Comparison of ENCODE assay signal across 8 mouse cellular contexts in genomic region chr19:6975537-6976521, GRCm38 (mm10). TPM values are rescaled to one million over a fixed set of nuclear protein-coding genes. Genes with fewer than 3 reads are reported as not detected.
A peak's percentile ranks its signal among the peaks of the same experiment; 100 is the strongest.
DNase-seq lines count a peak whose midpoint lies in the region; ATAC-seq and TF ChIP-seq lines count a peak whose summit lies in the region.

Gene Plcb3, minus strand, starts transcription at chr19:6976470.

- peaks cover 7% of the 10 kb centered on the region; the same call in 1 of the 2 replicates for H3K4me1 ChIP-seq in intestine, postnatal 0 days (replicated peaks; ENCODE audit: control insufficient read depth, insufficient read depth, low read length)
- H3K4me1 ChIP-seq in limb, embryonic 13.5 days, result peaks cover 55% of the 10 kb centered on the region
- peaks cover 47% of the 10 kb centered on the region for H3K4me1 ChIP-seq in midbrain, embryonic 13.5 days (replicated peaks)
- peaks cover 55% of the 10 kb centered on the region for H3K4me1 ChIP-seq in stomach, embryonic 16.5 days (ENCODE audit: control insufficient read depth, insufficient read depth, low read length)

- peak; percentile 77 to 85 for DNase-seq in frontal cortex, postnatal 10 days (ENCODE audit: low spot score in 2 of 2)
- peak; percentile 52 to 54 for DNase-seq in cerebellum, postnatal 25 days
- DNase-seq in gonadal fat pad, adult 2 months (ENCODE audit: low read depth), result no peak

- peak; percentile 63 for TF ChIP-seq CTCF in intestine, postnatal 0 days (IDR thresholded peaks at IDR 0.05; ENCODE audit: low read depth)

- H3K27me3 ChIP-seq in intestine, postnatal 0 days (replicated peaks; ENCODE audit: control insufficient read depth, insufficient read depth, low read length), result no peaks in the 10 kb centered on the region
- no peaks in the 10 kb centered on the region for H3K27me3 ChIP-seq in limb, embryonic 13.5 days
- H3K27me3 ChIP-seq in midbrain, embryonic 13.5 days, result peaks cover 9% of the 10 kb centered on the region
- H3K27me3 ChIP-seq in stomach, embryonic 16.5 days (ENCODE audit: control insufficient read depth, insufficient read depth, low read length), result no peaks in the 10 kb centered on the region

- ATAC-seq in frontal cortex, adult (ENCODE audit: low TSS enrichment), result no peak
- ATAC-seq in intestine, postnatal 0 days, result no peak
- no peak for ATAC-seq in limb, embryonic 13.5 days (ENCODE audit: low FRiP score, low read depth)
- peak; percentile 1; the same call in 1 of the 2 replicates for ATAC-seq in midbrain, embryonic 13.5 days
- ATAC-seq in stomach, embryonic 16.5 days (ENCODE audit: insufficient read depth, low FRiP score), result no peak

- peak within 1 kb of the TSS; percentile 59 for H3K4me3 ChIP-seq in intestine, postnatal 0 days (ENCODE audit: low read depth, low read length)
- H3K4me3 ChIP-seq in limb, embryonic 13.5 days, result peak within 1 kb of the TSS; percentile 76
- peak within 1 kb of the TSS; percentile 82 for H3K4me3 ChIP-seq in midbrain, embryonic 13.5 days (replicated peaks)
- peak within 1 kb of the TSS; percentile 75 for H3K4me3 ChIP-seq in stomach, embryonic 16.5 days (replicated peaks; ENCODE audit: low read length)

- H3K9ac ChIP-seq in intestine, postnatal 0 days (ENCODE audit: low read depth, low read length), result peak within 1 kb of the TSS; percentile 53
- peak within 1 kb of the TSS; percentile 85 for H3K9ac ChIP-seq in limb, embryonic 13.5 days
- peak within 1 kb of the TSS; percentile 88 for H3K9ac ChIP-seq in midbrain, embryonic 13.5 days (replicated peaks)
- H3K9ac ChIP-seq in stomach, embryonic 16.5 days (ENCODE audit: low read length), result peak within 1 kb of the TSS; percentile 89

- peak within 1 kb of the TSS; percentile 88 for H3K4me2 ChIP-seq in intestine, postnatal 0 days (replicated peaks; ENCODE audit: low read depth)
- H3K4me2 ChIP-seq in limb, embryonic 13.5 days (replicated peaks), result peak within 1 kb of the TSS; percentile 93
- H3K4me2 ChIP-seq in midbrain, embryonic 13.5 days (replicated peaks), result peak within 1 kb of the TSS; percentile 87
- H3K4me2 ChIP-seq in stomach, embryonic 16.5 days (ENCODE audit: low read depth, low read length), result peak within 1 kb of the TSS; percentile 92

- WGBS in intestine, postnatal 0 days, result under 1% methylated on average over 16 of the region's 16 CpGs
- WGBS in limb, embryonic 13.5 days, result 1% methylated on average over 16 of the region's 16 CpGs
- under 1% methylated on average over 16 of the region's 16 CpGs for WGBS in midbrain, embryonic 13.5 days
- WGBS in stomach, embryonic 16.5 days, result under 1% methylated on average over 16 of the region's 16 CpGs

- H3K27ac ChIP-seq in intestine, postnatal 0 days (ENCODE audit: low read depth, low read length), result peak within 1 kb of the TSS; percentile 88
- peak within 1 kb of the TSS; percentile 29 for H3K27ac ChIP-seq in limb, embryonic 13.5 days
- H3K27ac ChIP-seq in midbrain, embryonic 13.5 days, result peak within 1 kb of the TSS; percentile 96
- peak within 1 kb of the TSS; percentile 97 for H3K27ac ChIP-seq in stomach, embryonic 16.5 days (ENCODE audit: low read length)

- H3K36me3 ChIP-seq in intestine, postnatal 0 days (ENCODE audit: control insufficient read depth, insufficient read depth), result peaks cover 8% of the 10 kb centered on the region; the same call in 1 of the 2 replicates
- peaks cover 18% of the 10 kb centered on the region for H3K36me3 ChIP-seq in limb, embryonic 13.5 days
- H3K36me3 ChIP-seq in midbrain, embryonic 13.5 days, result peaks cover 22% of the 10 kb centered on the region
- H3K36me3 ChIP-seq in stomach, embryonic 16.5 days (ENCODE audit: control insufficient read depth, insufficient read depth, low read length), result no peaks in the 10 kb centered on the region

- H3K9me3 ChIP-seq in intestine, postnatal 0 days (ENCODE audit: control insufficient read depth), result no peaks in the 10 kb centered on the region
- H3K9me3 ChIP-seq in limb, embryonic 13.5 days, result no peaks in the 10 kb centered on the region
- H3K9me3 ChIP-seq in midbrain, embryonic 13.5 days, result no peaks in the 10 kb centered on the region
- H3K9me3 ChIP-seq in stomach, embryonic 16.5 days (replicated peaks; ENCODE audit: control insufficient read depth, low read length), result no peaks in the 10 kb centered on the region

RNA-seq across cellular contexts. Expression of gene Plcb3, which starts in this region (rescaled TPM):
- polyA plus RNA-seq in gonadal fat pad, adult 2 months (2012; rRNA removed), result 63.4 and 74.5 TPM in 2 replicates
- 107 and 123 TPM in 2 replicates for polyA plus RNA-seq in intestine, postnatal 0 days (2015; fragmentation: Nextera tagmentation; extraction: Ambion mirVana)
- polyA plus RNA-seq in limb, embryonic 13.5 days (2015; fragmentation: Nextera tagmentation; extraction: Ambion mirVana), result 36.8 and 40.0 TPM in 2 replicates
- polyA plus RNA-seq in midbrain, embryonic 13.5 days (2015; fragmentation: Nextera tagmentation; extraction: Ambion mirVana), result 9.6 and 11.6 TPM in 2 replicates
- polyA plus RNA-seq in stomach, embryonic 16.5 days (2015; fragmentation: Nextera tagmentation; extraction: Ambion mirVana), result 61.7 and 65.4 TPM in 2 replicates

Comparison
In these comparisons a context has a peak if more than half of its experiments do, and no peak if none do; other contexts are left out.
1. H3K27ac ChIP-seq: peak in every context shown above with its lines; median percentile 97 in stomach, embryonic 16.5 days; 96 in midbrain, embryonic 13.5 days; 88 in intestine, postnatal 0 days; 29 in limb, embryonic 13.5 days.